Mouse (Mus musculus) ES-E14 (cell line): ENCODE measurements around the gene Zfp787.

Experiments
- CHD2 ChIP-seq: IDR thresholded peaks from 2 replicates; pipeline ENCODE4 v1.6.1; 2014; ENCODE audit warnings: mild to moderate bottlenecking, low read depth, low read length, inconsistent platforms
- HCFC1 ChIP-seq: IDR thresholded peaks from 2 replicates; pipeline ENCODE4 v1.6.1; 2012; ENCODE audit warnings: low read length, inconsistent platforms, borderline replicate concordance; ENCODE audit not compliant: insufficient read depth
- MAFK ChIP-seq: IDR thresholded peaks from 2 replicates; pipeline ENCODE4 v1.6.1; 2014; ENCODE audit warnings: mild to moderate bottlenecking, low read depth, low read length, inconsistent platforms; ENCODE audit not compliant: insufficient read depth

DNA sequence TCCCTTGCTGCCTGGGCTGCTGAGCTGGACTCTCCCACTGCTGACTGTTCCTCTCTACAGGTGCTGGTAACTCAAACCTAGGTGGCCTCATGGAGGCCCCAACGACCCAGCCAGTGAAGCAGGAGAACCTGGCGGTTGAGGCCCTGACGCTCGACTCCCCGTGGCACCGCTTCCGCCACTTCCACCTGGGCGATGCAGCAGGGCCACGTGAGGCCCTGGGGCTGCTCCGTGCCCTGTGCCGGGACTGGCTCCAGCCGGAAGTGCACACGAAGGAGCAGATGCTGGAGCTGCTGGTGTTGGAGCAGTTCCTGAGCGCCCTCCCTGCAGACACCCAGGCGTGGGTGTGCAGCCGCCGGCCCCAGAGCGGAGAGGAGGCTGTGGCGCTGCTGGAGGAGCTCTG is 28.0 kb upstream of the Zfp787 start:
- TF ChIP-seq MAFK (no peak), HCFC1 (no peak), CHD2 (no peak)
